Mouse (Mus musculus) liver, embryonic 11.5 days (tissue): ENCODE data around the gene Gm42791. TPM values are rescaled to one million over a fixed set of nuclear protein-coding genes. Genes with fewer than 3 reads are reported as not detected.
A peak's percentile ranks its signal among the peaks of the same experiment; 100 is the strongest.

Experiments
- ATAC-seq: fragments of 200-750 bp; cut with Nextera tagmentation; replicated peaks from 2 replicates; pipeline ENCODE4 v1.8.0; 2017; ENCODE audit warnings: moderate number of reproducible peaks, mild to moderate bottlenecking, moderate TSS enrichment, moderate library complexity; ENCODE audit not compliant: low FRiP score
- DNase-seq: peaks from one replicate; pipeline ENCODE4 v3.0.0-alpha.2; 2017; ENCODE audit warnings: low spot score
- H3K27ac ChIP-seq: fragments of 300-500 bp; sonication (generic); 2 replicates; pipeline ENCODE4 v1.5.1; 2014; ENCODE audit warnings: mild to moderate bottlenecking, low read depth, low read length, control low read depth
- H3K27me3 ChIP-seq: fragments of 300-500 bp; sonication (generic); replicated peaks from 2 replicates; pipeline ENCODE4 v1.6.1; 2014; ENCODE audit warnings: low read length, mixed read lengths; ENCODE audit not compliant: control insufficient read depth, insufficient read depth
- H3K36me3 ChIP-seq: fragments of 300-500 bp; sonication (generic); 2 replicates; pipeline ENCODE4 v1.6.1; 2014; ENCODE audit warnings: mild to moderate bottlenecking, low read length, moderate library complexity, mixed read lengths; ENCODE audit not compliant: control insufficient read depth, insufficient read depth
- H3K4me1 ChIP-seq: fragments of 300-500 bp; sonication (generic); replicated peaks from 2 replicates; pipeline ENCODE4 v1.6.1; 2014; ENCODE audit warnings: low read length, mixed read lengths; ENCODE audit not compliant: control insufficient read depth, insufficient read depth
- H3K4me2 ChIP-seq: fragments of 300-500 bp; sonication (generic); 2 replicates; pipeline ENCODE4 v1.6.1; 2014; ENCODE audit warnings: mild to moderate bottlenecking, control low read depth, moderate library complexity
- H3K4me3 ChIP-seq: fragments of 300-500 bp; sonication (generic); 2 replicates; pipeline ENCODE4 v1.5.1; 2014; ENCODE audit warnings: low read depth, low read length, control low read depth
- H3K9ac ChIP-seq: fragments of 300-500 bp; sonication (generic); 2 replicates; pipeline ENCODE4 v1.6.1; 2014; ENCODE audit warnings: low read depth, low read length, control low read depth
- H3K9me3 ChIP-seq: fragments of 300-500 bp; sonication (generic); 2 replicates; pipeline ENCODE4 v1.6.1; 2016; ENCODE audit warnings: low read length, inconsistent platforms, mixed read lengths; ENCODE audit not compliant: control insufficient read depth
- WGBS: fragments of 180-500 bp; shearing (Covaris S2); extraction: QIAGEN DNeasy Blood & Tissue Kit; methylation state at CpG from one replicate; pipeline ENCODE4 v1.1.7; 2014; 5-methylcytosine and 5-hydroxymethylcytosine counted together
- polyA plus RNA-seq: library from polyadenylated mRNA; unstranded; fragments of >200 nt; fragmentation: Nextera tagmentation; extraction: Ambion mirVana; gene quantifications from 2 replicates; pipeline ENCODE4 v1.2.1, GENCODE M21; 2014

Gene Gm42791
- polyA plus RNA-seq, 1 experiment from 2014 or later, result not detected

- H3K9me3 ChIP-seq, result no peaks in the 10 kb centered on the region
- no peak for ATAC-seq
- no peaks in the 10 kb centered on the region for H3K36me3 ChIP-seq
- H3K27ac ChIP-seq, result no peak overlapping the region
- peaks cover 25% of the 10 kb centered on the region for H3K4me1 ChIP-seq
- H3K4me2 ChIP-seq, result no peak overlapping the region
- H3K9ac ChIP-seq, result no peak overlapping the region
- WGBS, result 57% methylated on average over 5 of the region's 5 CpGs
- no peak for DNase-seq
- H3K4me3 ChIP-seq, result no peak overlapping the region
- H3K27me3 ChIP-seq, result no peaks in the 10 kb centered on the region
Measured at GRCm38 (mm10) chr5:148968179-148968578, 26.8 kb downstream of the Gm42791 start.

DNA sequence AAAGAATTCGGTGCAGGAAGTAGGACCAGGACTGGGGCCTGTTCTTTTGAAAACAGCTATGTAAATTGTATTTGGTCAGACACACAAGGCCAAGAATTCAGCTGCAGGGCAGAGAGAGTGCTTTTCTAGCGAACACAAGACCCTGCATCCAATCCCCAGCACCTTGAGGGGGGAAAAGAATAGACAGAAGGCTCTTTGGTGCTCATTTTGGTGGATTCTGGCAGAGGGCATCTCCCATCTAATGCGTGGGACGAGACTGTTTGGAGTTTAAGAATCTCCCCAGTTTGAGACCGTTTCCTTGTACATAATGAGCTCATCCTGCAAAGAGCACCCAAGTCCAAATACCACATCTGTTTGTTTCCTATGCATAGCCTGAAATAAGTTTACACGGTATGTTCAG lies 28.6 kb downstream of the Gm42791 start:
- H3K4me1 ChIP-seq, result peaks cover 25% of the 10 kb centered on the region
- peak overlapping the region; percentile 50; the same call in 1 of the 2 replicates for H3K9ac ChIP-seq
- 59% methylated on average over 6 of the region's 6 CpGs for WGBS
- H3K27me3 ChIP-seq, result no peaks in the 10 kb centered on the region
- H3K4me3 ChIP-seq, result no peak overlapping the region
- no peak for ATAC-seq
- H3K4me2 ChIP-seq, result peak overlapping the region; percentile 56
- H3K9me3 ChIP-seq, result no peaks in the 10 kb centered on the region
- DNase-seq, result no peak
- H3K36me3 ChIP-seq, result no peaks in the 10 kb centered on the region
- peak overlapping the region; percentile 84 for H3K27ac ChIP-seq

DNA sequence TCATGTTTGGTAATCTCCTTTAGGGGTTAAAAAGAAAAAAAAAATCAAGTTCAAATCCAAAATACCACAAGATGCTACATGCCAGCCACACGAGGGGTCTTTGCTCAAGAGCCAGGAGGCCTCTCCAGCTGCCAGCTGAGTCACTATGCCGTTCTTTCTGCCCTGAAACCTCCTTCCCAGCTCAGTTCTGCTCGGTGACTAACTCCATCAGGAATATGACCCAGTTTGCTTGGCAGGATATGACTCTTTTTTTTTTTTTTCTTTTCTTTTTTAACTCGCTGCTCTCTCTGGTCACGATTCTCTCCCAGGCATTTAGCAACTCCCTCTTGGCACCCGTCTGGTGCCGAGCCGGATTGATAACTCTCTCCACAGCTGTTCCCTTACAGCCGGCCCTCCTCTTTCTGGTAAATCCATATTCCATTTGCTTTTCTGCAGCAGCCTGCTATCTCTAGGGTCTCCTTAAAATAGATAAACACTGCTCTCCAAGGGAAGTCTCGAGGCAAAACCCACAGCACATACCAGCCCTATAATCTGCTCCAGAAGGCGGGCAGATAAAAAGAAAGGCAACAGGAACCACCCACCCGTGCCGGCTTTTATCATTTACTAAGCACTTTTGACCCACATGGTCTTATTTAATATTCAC lies 29.1 kb downstream of the Gm42791 start:
- H3K27me3 ChIP-seq, result no peaks in the 10 kb centered on the region
- 20% methylated on average over 13 of the region's 13 CpGs for WGBS
- DNase-seq, result no peak
- peaks cover 25% of the 10 kb centered on the region for H3K4me1 ChIP-seq
- H3K4me2 ChIP-seq, result peak overlapping the region; percentile 56
- H3K36me3 ChIP-seq, result no peaks in the 10 kb centered on the region
- peak; percentile 93 for ATAC-seq
- H3K9me3 ChIP-seq, result no peaks in the 10 kb centered on the region
- peak overlapping the region; percentile 84 for H3K27ac ChIP-seq
- peak overlapping the region; percentile 44 for H3K9ac ChIP-seq
- H3K4me3 ChIP-seq, result peak overlapping the region; percentile 22

GRCm38 (mm10) chr5:148965089-148965591 lies 29.8 kb downstream of the Gm42791 start:
- H3K27me3 ChIP-seq, result no peaks in the 10 kb centered on the region
- no peak overlapping the region for H3K4me3 ChIP-seq
- peak overlapping the region; percentile 84; the same call in 1 of the 2 replicates for H3K27ac ChIP-seq
- H3K4me2 ChIP-seq, result peak overlapping the region; percentile 56
- no peak for DNase-seq
- H3K9me3 ChIP-seq, result no peaks in the 10 kb centered on the region
- no peak for ATAC-seq
- no peak overlapping the region for H3K9ac ChIP-seq
- 68% methylated on average over 15 of the region's 15 CpGs for WGBS
- no peaks in the 10 kb centered on the region for H3K36me3 ChIP-seq
- peaks cover 29% of the 10 kb centered on the region for H3K4me1 ChIP-seq

DNA sequence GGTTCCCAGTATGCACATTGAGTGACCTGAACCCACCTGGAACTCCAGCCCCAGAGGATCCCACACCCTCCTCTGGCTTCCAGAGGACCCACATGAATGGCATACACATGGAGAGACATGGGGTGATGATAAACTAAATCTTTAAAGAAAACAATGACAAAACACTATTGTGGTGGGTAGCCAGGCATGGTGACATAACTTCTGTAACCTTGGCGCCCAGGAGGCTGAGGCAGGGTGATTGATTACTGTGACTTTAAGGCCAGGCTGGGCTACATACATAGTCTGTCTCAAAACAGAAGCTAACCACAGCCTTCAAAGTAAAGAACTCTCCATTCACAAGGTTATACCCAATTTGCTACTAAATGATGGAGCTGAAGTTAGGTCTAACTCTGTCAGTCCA lies 30.7 kb downstream of the Gm42791 start:
- ATAC-seq (no peak), DNase-seq (no peak)
- H3K27ac ChIP-seq, result no peak overlapping the region
- H3K9me3 ChIP-seq, result no peaks in the 10 kb centered on the region
- 82% methylated on average over 1 of the region's 1 CpGs for WGBS
- no peaks in the 10 kb centered on the region for H3K27me3 ChIP-seq
- no peak overlapping the region for H3K4me2 ChIP-seq
- peaks cover 35% of the 10 kb centered on the region for H3K4me1 ChIP-seq
- no peak overlapping the region for H3K4me3 ChIP-seq
- no peaks in the 10 kb centered on the region for H3K36me3 ChIP-seq
- H3K9ac ChIP-seq, result no peak overlapping the region

GRCm38 (mm10) chr5:148960211-148960610 lies 34.7 kb downstream of the Gm42791 start:
- ATAC-seq, result no peak
- peaks cover 25% of the 10 kb centered on the region for H3K4me1 ChIP-seq
- H3K4me3 ChIP-seq, result no peak overlapping the region; the same call in 1 of the 2 replicates

DNA sequence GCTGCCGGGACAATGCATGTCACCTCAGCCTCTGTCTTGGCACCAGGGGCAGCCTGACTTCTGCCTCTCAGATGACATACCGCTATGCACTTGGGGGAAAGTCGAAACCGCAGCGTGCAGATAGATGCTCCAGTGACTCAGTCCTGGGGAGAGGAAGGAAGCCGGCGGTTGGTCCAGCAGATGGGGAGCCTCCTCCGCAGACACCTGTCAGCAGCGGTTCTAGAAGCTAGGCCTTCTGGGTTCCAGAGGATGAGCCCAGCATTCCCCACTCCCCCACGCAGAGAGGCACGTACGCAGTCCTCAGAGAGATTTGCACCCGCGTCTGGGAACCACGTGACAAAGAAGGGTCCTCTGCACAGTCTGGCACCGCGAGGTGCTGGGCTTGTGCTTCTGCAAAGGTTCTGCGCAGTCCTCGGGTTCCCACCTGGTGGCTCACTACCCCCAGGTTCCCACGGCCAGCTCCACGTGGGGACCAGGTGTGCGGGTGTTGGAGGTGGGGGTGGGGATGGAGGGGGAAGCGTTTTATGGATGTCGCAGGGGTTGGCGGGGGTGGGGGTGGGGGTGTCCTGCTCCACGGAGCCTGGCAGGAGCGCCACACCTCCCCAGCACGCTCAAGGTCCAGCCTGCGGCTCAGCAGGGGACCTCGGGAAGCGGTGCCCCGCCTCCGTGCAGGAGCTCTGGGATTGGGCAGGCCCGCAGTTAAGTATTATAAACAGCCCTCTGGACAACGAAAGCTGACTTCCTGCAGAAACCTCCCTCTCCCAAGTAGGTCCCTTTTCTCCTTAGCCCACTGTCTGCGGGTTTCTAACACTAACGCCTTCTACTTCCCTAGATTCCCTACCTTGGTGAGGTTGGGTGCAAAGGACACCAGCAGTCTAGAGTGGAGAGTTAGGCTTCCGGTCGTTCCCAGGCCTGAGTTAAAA lies 35.6 kb downstream of the Gm42791 start:
- peak overlapping the region; percentile 99 for H3K4me2 ChIP-seq
- peak; percentile 72 for ATAC-seq
- H3K9me3 ChIP-seq, result no peaks in the 10 kb centered on the region
- peak overlapping the region; percentile 65 for H3K9ac ChIP-seq
- H3K36me3 ChIP-seq, result no peaks in the 10 kb centered on the region
- no peak for DNase-seq
- peaks cover 23% of the 10 kb centered on the region for H3K4me1 ChIP-seq
- 2% methylated on average over 39 of the region's 39 CpGs for WGBS
- H3K27me3 ChIP-seq, result no peaks in the 10 kb centered on the region
- peak overlapping the region; percentile 57 for H3K4me3 ChIP-seq
- peak overlapping the region; percentile 28; the same call in 1 of the 2 replicates for H3K27ac ChIP-seq

More at GRCm38 (mm10) chr5:148960211-148960610, 34.7 kb downstream of the Gm42791 start:
- H3K27me3 ChIP-seq, result no peaks in the 10 kb centered on the region
- no peaks in the 10 kb centered on the region for H3K36me3 ChIP-seq
- peak overlapping the region; percentile 99 for H3K4me2 ChIP-seq
- peak overlapping the region; percentile 65 for H3K9ac ChIP-seq
- DNase-seq, result no peak
- no peaks in the 10 kb centered on the region for H3K9me3 ChIP-seq
- 64% methylated on average over 10 of the region's 10 CpGs for WGBS
- peak overlapping the region; percentile 13; the same call in 1 of the 2 replicates for H3K27ac ChIP-seq

DNA sequence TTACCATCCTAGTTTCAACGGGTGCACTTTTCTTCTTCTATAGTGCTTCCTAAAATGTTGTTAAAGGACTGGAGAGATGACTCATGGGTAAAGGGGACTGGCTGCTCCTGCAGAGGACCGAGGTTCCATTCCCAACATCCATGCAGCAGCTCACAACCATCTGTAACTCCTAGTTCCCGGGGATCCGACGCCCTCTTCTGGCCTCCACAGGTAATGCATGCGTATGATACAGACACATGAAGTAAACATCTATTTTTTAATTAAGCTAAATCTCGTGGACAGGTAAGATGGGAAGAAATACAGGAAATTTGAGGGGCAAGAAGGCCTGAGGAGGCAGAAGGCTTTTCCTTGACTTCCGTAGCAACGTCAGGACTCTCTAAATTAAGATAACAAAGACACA lies 36.6 kb downstream of the Gm42791 start:
- H3K27ac ChIP-seq, result no peak overlapping the region
- 30% methylated on average over 9 of the region's 9 CpGs for WGBS
- no peaks in the 10 kb centered on the region for H3K27me3 ChIP-seq
- H3K4me3 ChIP-seq, result peak overlapping the region; percentile 57
- H3K4me1 ChIP-seq, result peaks cover 23% of the 10 kb centered on the region
- peak overlapping the region; percentile 99 for H3K4me2 ChIP-seq
- no peaks in the 10 kb centered on the region for H3K9me3 ChIP-seq
- no peak for DNase-seq
- no peak overlapping the region for H3K9ac ChIP-seq
- ATAC-seq, result no peak
- H3K36me3 ChIP-seq, result no peaks in the 10 kb centered on the region
